Mouse (Mus musculus): ENCODE data around the gene Rplp1. TPM values are rescaled to one million over a fixed set of nuclear protein-coding genes. Genes with fewer than 3 reads are reported as not detected.

Rplp1 gene
- polyA plus RNA-seq, 1 experiment = 8,063 TPM

- Histone ChIP-seq H3K4me1 (ENCODE audit: control insufficient read depth, insufficient read depth, low read length) (no peaks in the 10 kb centered on the region), H3K27me3 (replicated peaks; ENCODE audit: control insufficient read depth, insufficient read depth, low read length) (no peaks in the 10 kb centered on the region), H3K4me3 (ENCODE audit: insufficient read depth, low read depth, low read length) (no peak overlapping the region), H3K36me3 (ENCODE audit: control insufficient read depth, insufficient read depth, low read length) (no peaks in the 10 kb centered on the region; the same call in 1 of the 2 replicates), H3K27ac (ENCODE audit: insufficient read depth, low read depth, low read length) (no peak overlapping the region)
- 56% methylated on average over 10 of the region's 10 CpGs for WGBS
- TF ChIP-seq CTCF (conservative IDR thresholded peaks at IDR 0.05; ENCODE audit: insufficient read depth, insufficient read length, low read depth, low read length) (peak; percentile 73), POLR2A (IDR thresholded peaks at IDR 0.05; ENCODE audit: low read depth, low read length) (no peak)
- DNase-seq = peak; percentile 32
These were observed 7.4 kb downstream of the Rplp1 start for GRCm38 (mm10) chr9:61906912-61907311.

- no peak for TF ChIP-seq POLR2A (IDR thresholded peaks at IDR 0.05; ENCODE audit: low read depth, low read length)
- no peak for TF ChIP-seq CTCF (conservative IDR thresholded peaks at IDR 0.05; ENCODE audit: insufficient read depth, insufficient read length, low read depth, low read length)
- H3K4me3 ChIP-seq (ENCODE audit: insufficient read depth, low read depth, low read length) = no peak overlapping the region
- H3K27me3 ChIP-seq (replicated peaks; ENCODE audit: control insufficient read depth, insufficient read depth, low read length) = no peaks in the 10 kb centered on the region
- 64% methylated on average over 5 of the region's 5 CpGs for WGBS
- no peaks in the 10 kb centered on the region for H3K36me3 ChIP-seq (ENCODE audit: control insufficient read depth, insufficient read depth, low read length)
- H3K27ac ChIP-seq (ENCODE audit: insufficient read depth, low read depth, low read length) = no peak overlapping the region
- no peaks in the 10 kb centered on the region for H3K4me1 ChIP-seq (ENCODE audit: control insufficient read depth, insufficient read depth, low read length)
- DNase-seq = no peak
These were observed 8.8 kb downstream of the Rplp1 start for GRCm38 (mm10) chr9:61905576-61905975.

- Histone ChIP-seq H3K4me3 (ENCODE audit: insufficient read depth, low read depth, low read length) (no peak overlapping the region), H3K4me1 (ENCODE audit: control insufficient read depth, insufficient read depth, low read length) (no peaks in the 10 kb centered on the region), H3K36me3 (ENCODE audit: control insufficient read depth, insufficient read depth, low read length) (no peaks in the 10 kb centered on the region), H3K27ac (ENCODE audit: insufficient read depth, low read depth, low read length) (no peak overlapping the region), H3K27me3 (replicated peaks; ENCODE audit: control insufficient read depth, insufficient read depth, low read length) (no peaks in the 10 kb centered on the region)
- no peak for DNase-seq
- TF ChIP-seq POLR2A (IDR thresholded peaks at IDR 0.05; ENCODE audit: low read depth, low read length) = no peak
- no peak for TF ChIP-seq CTCF (conservative IDR thresholded peaks at IDR 0.05; ENCODE audit: insufficient read depth, insufficient read length, low read depth, low read length)
- 42% methylated on average over 7 of the region's 7 CpGs for WGBS
These were observed 10.1 kb downstream of the Rplp1 start for GRCm38 (mm10) chr9:61904201-61904600.

- 58% methylated on average over 9 of the region's 9 CpGs for WGBS
- no peak for TF ChIP-seq POLR2A (IDR thresholded peaks at IDR 0.05; ENCODE audit: low read depth, low read length)
- no peak for TF ChIP-seq CTCF (conservative IDR thresholded peaks at IDR 0.05; ENCODE audit: insufficient read depth, insufficient read length, low read depth, low read length)
- Histone ChIP-seq H3K36me3 (ENCODE audit: control insufficient read depth, insufficient read depth, low read length) (no peaks in the 10 kb centered on the region), H3K27me3 (replicated peaks; ENCODE audit: control insufficient read depth, insufficient read depth, low read length) (no peaks in the 10 kb centered on the region), H3K4me3 (ENCODE audit: insufficient read depth, low read depth, low read length) (no peak overlapping the region), H3K27ac (ENCODE audit: insufficient read depth, low read depth, low read length) (no peak overlapping the region), H3K4me1 (ENCODE audit: control insufficient read depth, insufficient read depth, low read length) (no peaks in the 10 kb centered on the region)
- no peak for DNase-seq
These were observed 11.9 kb downstream of the Rplp1 start for GRCm38 (mm10) chr9:61902445-61902844.

- DNase-seq = no peak
- Histone ChIP-seq H3K4me1 (ENCODE audit: control insufficient read depth, insufficient read depth, low read length) (no peaks in the 10 kb centered on the region; the same call in 1 of the 2 replicates), H3K27me3 (replicated peaks; ENCODE audit: control insufficient read depth, insufficient read depth, low read length) (no peaks in the 10 kb centered on the region), H3K27ac (ENCODE audit: insufficient read depth, low read depth, low read length) (no peak overlapping the region), H3K36me3 (ENCODE audit: control insufficient read depth, insufficient read depth, low read length) (no peaks in the 10 kb centered on the region), H3K4me3 (ENCODE audit: insufficient read depth, low read depth, low read length) (no peak overlapping the region)
- TF ChIP-seq CTCF (conservative IDR thresholded peaks at IDR 0.05; ENCODE audit: insufficient read depth, insufficient read length, low read depth, low read length) (no peak), POLR2A (IDR thresholded peaks at IDR 0.05; ENCODE audit: low read depth, low read length) (no peak)
- 81% methylated on average over 4 of the region's 4 CpGs for WGBS
These were observed 12.8 kb downstream of the Rplp1 start for GRCm38 (mm10) chr9:61901574-61901973.

GRCm38 (mm10) chr9:61899804-61900203, 14.5 kb downstream of the Rplp1 start:
- Histone ChIP-seq H3K4me1 (ENCODE audit: control insufficient read depth, insufficient read depth, low read length) (no peaks in the 10 kb centered on the region; the same call in 1 of the 2 replicates), H3K27me3 (replicated peaks; ENCODE audit: control insufficient read depth, insufficient read depth, low read length) (no peaks in the 10 kb centered on the region), H3K27ac (ENCODE audit: insufficient read depth, low read depth, low read length) (no peak overlapping the region), H3K4me3 (ENCODE audit: insufficient read depth, low read depth, low read length) (no peak overlapping the region), H3K36me3 (ENCODE audit: control insufficient read depth, insufficient read depth, low read length) (no peaks in the 10 kb centered on the region)
- DNase-seq = peak; percentile 89
- TF ChIP-seq POLR2A (IDR thresholded peaks at IDR 0.05; ENCODE audit: low read depth, low read length) = no peak
- peak; percentile 84 for TF ChIP-seq CTCF (conservative IDR thresholded peaks at IDR 0.05; ENCODE audit: insufficient read depth, insufficient read length, low read depth, low read length)
- WGBS = 8% methylated on average over 16 of the region's 16 CpGs

- Histone ChIP-seq H3K27ac (ENCODE audit: insufficient read depth, low read depth, low read length) (no peak overlapping the region), H3K4me1 (ENCODE audit: control insufficient read depth, insufficient read depth, low read length) (no peaks in the 10 kb centered on the region; the same call in 1 of the 2 replicates), H3K36me3 (ENCODE audit: control insufficient read depth, insufficient read depth, low read length) (no peaks in the 10 kb centered on the region), H3K4me3 (ENCODE audit: insufficient read depth, low read depth, low read length) (no peak overlapping the region), H3K27me3 (replicated peaks; ENCODE audit: control insufficient read depth, insufficient read depth, low read length) (no peaks in the 10 kb centered on the region)
- peak; percentile 81 for DNase-seq
- WGBS = 3% methylated on average over 7 of the region's 8 CpGs
- TF ChIP-seq POLR2A (IDR thresholded peaks at IDR 0.05; ENCODE audit: low read depth, low read length) (no peak), CTCF (conservative IDR thresholded peaks at IDR 0.05; ENCODE audit: insufficient read depth, insufficient read length, low read depth, low read length) (peak; percentile 88)
These were observed 15.9 kb downstream of the Rplp1 start for GRCm38 (mm10) chr9:61898401-61898800.

Measured in kidney, adult 2 months (tissue).